Mouse (Mus musculus) liver, adult 2 months (tissue): ENCODE measurements around the gene Arhgef39.

ENCODE experiments used
- CTCF ChIP-seq: fragments of 200-500 bp; IDR thresholded peaks from 2 replicates; pipeline ENCODE4 v1.5.1; 2011; ENCODE audit warnings: low read depth, low read length, control low read depth
- POLR2A ChIP-seq: fragments of 200-500 bp; IDR thresholded peaks from 2 replicates; pipeline ENCODE4 v1.6.1; 2011; ENCODE audit warnings: low read length, control low read depth; ENCODE audit not compliant: insufficient read depth; ENCODE audit errors: extremely low read depth

DNA sequence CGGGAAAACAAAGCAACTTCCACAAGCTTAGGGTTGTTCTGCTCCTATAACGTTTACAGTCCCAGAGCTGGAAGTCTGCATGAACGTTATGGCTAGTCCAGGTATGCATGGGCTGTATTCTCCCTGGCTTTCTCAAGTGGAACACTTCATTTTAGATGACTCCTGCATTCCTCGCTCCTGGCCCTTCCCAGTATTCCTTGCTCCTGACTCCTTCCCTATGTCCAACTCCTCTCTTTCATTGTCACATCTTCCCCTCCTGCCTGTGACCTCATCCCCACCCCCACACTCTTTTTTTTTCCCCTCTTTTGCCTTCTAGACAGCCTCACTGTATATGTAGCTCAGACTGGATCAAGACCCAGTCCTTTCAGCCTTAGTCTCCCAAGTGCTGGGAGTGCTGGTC lies 14.3 kb upstream of the Arhgef39 start:
- TF ChIP-seq CTCF = no peak
- TF ChIP-seq POLR2A = no peak
